Mouse (Mus musculus) erythroblast, embryonic 14.5 days (primary cell): ENCODE measurements around the gene Eif4a2.

Experiments used
- GATA1 ChIP-seq: IDR thresholded peaks from 2 replicates; pipeline ENCODE4 v1.6.1; 2012; ENCODE audit warnings: low read length, inconsistent platforms, mixed read lengths
- TAL1 ChIP-seq: IDR thresholded peaks from 3 replicates; pipeline ENCODE4 v1.6.1; 2012; ENCODE audit warnings: low read length, inconsistent platforms, mixed read lengths

- no peak for TF ChIP-seq GATA1
- TF ChIP-seq TAL1 = no peak
Observed at GRCm38 (mm10) chr16:23122446-23122845, 15.2 kb downstream of the Eif4a2 start.
